Mouse (Mus musculus) retina, adult 2 months (tissue): ENCODE measurements around the gene Plin3.
A peak's percentile ranks its signal among the peaks of the same experiment; 100 is the strongest.

ENCODE experiments used
- DNase-seq: peaks from one replicate; pipeline ENCODE4 v3.0.0-alpha.2; 2012; ENCODE audit warnings: low read depth, low spot score

Gene Plin3

DNA sequence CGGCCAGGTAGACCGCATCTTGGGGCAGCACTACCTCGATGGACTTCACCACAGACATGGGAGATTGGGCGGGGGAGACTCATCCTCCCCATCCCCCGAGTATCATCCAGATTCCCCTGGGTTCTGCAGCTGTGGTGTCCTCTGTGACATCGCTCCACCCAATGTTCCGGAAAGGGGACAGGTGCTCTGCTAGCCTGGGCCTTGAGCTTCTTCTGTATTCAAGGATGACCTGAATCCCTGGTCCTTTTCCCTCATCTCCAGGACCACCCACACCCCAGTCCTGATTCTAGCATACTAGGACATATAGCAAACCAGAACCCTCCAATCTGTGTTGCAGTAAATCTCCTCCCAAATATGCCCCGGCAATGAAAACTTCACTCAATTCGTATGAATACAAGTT, 7.5 kb upstream of the Plin3 start, which contains the start of gene Arrdc5:
Gene Arrdc5, minus strand, starts transcription at position 101 of the 400 bp plus-strand sequence.
- no peak for DNase-seq

DNA sequence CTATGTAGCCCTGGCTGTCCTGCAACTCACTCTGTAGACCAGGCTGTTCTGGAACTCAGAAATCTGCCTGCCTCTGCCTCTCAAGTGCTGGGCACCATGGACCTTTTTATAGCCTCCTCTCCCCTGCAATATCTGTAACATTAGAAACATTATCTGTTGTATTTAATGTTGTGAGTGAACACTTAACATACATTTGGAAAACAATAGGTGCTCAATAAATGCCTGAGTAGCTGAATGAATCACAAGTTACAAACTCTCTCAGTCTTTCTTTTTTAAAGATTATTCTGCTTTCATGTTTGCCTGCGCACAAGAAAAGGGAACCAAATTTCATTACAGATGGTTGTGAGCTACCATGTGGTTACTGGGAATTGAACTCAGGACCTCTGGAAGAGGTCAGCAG, 5.6 kb upstream of the Plin3 start:
- DNase-seq = no peak

DNA sequence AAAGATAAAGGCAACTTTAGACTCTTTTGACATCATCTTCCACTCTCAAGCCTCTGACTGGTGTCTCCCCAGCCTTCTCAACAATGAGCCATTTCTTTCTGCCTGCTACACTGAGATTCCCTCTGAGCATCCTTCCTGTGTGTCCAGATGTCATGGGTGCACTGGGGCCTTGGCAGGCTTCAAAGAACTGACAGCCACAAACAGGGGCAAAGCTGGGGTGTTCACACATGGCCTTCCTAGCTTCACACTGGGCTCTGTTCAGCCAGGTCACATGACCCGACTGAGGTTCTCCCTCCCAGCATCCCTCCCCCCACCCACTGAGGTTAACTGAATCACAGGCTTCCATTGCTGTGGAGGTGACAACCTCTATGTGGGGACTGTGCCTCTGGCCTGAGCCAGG, 3.5 kb upstream of the Plin3 start:
- DNase-seq = no peak

DNA sequence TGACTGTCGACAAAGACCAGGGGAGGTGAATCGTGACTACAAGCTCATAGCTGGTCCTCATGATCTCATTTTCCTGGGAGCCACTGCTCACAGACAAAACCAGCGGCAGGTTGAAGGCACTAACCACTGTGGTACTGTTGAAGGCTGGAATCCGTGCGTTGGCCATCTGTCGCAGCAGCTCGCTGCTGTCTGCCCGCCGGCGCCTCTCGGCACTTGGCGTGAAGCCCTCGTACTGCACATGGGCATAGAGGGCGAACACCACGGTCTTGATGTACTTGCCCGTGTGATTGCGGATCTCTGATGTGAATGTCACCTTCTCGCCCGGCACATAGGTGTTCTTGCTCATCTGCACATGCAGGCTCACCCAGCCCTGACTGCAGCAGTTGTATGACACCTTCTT, 1.6 kb upstream of the Plin3 start:
- DNase-seq = no peak

DNA sequence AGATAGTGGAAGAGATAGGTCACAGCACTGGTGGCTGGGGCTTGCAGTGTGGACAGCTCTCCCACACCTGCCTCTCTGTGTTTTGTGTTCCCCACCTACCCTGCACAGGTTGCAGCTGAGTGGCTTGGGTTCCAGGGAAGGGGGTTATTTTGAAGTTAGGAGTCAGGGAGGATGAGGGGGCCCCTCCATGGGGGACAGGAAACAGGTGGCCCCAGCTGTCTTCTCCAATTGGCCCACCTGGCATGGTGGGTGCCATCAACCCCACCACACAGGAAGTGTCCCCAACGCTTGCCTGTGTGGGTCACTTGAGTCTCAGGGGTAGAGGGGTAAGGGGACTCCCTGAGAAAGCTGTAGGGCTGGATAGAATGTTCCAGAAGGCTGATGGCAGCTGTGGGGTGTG, 618 bp upstream of the Plin3 start:
- no peak for DNase-seq

DNA sequence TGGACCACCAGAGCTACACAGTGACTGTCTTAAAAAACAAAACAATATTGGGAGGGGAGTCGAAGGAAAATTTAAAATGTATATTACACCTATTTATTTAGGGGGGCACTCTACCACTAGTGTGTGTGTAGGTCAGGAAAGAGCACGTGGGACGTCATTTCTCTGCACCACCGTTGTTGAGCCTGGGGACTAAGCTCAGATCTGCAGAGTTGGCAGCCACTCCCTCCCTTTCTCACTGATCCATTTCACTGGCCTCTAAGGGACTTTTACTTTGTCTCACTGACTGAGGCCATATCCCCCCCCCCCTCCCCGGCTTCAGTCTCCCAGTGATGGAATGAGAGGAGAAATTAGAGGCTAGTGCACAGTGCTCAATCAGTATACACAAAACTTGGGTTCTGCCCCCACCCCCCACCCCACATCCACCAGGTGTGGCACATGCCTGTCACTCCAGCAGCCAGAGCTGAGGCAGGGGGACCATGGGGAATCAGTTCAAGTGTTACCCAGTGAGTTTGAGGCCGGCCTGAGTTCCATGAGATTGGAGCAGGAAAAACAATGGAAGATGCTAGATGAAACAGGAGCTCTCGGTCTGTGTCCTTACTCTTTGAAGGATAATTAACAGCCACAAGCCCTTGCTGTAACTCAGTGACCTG, 722 bp downstream of the Plin3 start:
- no peak for DNase-seq

DNA sequence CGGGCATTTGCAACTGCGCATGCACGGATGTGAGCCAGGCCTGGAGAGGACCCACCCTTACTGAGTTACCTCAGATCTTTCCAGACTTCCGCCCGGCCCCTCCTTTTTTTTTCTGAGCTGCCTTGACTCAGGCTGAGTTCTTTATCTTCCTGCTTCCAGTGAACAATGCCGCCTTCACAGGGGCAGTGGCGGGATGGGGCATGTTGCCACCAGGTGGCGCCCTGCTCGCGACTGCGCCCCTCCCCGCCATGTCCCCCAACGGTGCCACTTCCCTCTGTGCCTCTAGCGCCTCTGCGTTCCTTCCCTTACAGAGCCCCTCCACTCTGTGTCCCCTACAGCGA, 1.5 kb downstream of the Plin3 start:
- no peak for DNase-seq

DNA sequence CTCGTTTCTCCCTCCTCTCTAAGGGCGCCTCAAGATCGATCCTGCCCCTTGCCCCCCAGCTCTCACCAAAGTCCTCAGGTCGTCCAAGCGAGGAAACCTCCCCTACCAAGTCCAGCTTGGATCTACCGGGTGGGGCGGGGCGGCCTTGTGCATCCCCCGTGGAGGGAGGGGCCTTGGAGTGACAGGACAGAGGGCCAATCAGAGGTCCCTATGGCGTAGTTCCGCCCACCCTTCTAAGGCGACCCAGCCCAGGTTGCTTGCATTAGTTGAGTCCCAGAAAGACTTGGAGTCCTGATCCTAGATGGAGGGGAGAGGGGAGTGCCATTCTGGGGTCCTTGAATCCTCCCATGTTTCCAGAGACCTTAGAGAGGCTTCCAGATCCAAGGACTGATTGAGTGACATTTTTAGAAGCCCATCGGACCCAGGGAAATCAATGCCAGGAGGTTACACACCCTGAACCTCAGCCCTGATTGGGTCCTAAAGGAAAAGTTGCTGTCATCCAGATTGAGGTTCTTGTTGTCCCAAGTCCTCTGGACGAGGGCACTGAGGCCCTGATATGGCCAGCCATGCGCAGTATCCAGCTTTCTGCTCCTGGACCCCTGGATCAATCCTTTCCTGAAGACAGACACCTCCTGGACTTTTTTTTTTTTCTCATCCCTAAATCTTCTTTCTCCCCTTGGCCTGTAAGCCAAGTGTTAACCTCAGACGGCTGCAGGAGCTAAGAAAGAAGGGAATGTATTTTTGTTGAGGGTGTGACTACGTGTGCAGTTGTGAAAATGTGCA, 2.1 kb downstream of the Plin3 start:
- DNase-seq = no peak

DNA sequence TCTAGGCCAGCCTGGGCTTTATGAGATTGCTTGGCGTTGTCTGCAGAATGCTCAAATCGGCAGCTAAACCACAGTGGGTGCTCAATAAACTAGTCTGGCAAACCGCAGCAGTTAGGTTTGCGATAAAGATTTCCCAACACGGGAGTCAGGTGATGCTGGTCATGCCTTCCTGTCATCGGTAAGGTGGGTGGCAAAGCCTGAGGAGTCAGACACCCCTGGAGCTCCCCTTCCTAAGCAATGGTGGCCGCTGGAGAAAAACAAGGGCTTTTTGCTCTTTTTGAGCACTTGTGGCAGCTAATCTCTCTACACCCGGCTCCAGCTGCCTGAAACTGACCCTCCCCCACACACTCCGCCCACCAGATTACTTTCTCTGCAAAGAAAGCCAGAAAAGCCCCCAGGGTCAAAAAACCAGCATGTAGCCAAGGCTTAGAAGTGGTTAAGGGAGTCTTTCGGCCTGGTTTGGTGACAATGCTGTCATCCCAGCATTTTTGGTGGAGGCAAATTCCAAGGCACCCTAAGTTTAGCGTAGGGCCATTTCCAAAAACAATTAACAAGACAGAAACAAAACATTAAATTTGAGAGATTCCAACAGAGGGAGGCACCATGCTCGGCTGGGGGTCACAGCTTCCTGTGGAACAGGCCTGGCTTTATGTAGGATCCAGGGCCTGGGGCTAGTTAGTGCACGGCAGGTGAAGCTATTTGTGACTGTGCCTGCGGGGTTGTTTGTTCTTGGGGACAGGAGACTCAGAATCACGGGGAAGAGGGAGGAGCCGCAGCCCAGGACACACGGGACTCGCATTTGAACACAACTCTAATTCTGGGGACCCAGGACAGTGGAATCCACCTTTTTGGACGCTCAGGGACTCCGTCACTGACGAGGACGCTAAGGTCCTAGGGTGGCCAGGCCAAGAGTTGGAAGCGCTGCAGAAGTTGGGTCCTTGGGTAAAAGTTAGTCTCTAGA, 3.0 kb downstream of the Plin3 start:
- no peak for DNase-seq

DNA sequence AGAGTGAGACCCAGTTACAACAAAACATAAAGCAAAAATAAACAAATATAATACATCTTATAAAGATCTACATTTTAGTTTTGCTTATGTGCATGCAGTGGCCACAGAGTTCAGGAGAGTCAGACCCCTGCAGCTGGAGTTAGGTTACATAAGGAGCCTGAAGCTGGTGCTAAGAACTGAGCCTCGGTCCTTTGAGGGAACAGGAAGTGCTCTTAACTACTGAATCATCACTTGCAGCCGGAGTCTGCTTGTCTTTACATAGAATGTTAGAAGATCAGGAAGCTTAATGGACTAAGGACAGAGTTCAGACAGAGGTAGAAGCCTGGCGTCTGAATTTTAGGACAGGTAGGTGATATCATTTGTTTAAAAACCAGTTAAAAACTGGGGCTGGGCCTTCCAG, 3.8 kb downstream of the Plin3 start:
- no peak for DNase-seq

DNA sequence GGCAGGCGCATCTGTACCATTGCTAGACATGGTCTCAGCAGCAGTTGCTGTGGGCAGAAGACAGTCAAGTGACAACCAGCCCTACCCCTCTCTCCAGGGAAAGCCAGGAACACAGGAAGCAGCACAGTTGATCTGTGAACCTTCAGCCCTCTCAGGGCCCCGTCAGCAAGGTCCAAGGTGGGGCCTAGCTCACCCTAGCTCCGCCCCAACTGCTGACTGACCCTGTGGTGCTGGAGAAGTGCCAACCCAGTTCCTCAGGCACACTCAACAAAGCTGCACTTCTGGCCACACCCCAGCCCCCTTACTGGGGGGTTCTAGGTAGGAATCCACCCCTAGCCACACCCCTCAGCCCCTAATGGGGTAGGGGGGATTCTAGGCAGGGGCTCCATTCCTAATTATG, 4.8 kb downstream of the Plin3 start:
- DNase-seq = no peak

DNA sequence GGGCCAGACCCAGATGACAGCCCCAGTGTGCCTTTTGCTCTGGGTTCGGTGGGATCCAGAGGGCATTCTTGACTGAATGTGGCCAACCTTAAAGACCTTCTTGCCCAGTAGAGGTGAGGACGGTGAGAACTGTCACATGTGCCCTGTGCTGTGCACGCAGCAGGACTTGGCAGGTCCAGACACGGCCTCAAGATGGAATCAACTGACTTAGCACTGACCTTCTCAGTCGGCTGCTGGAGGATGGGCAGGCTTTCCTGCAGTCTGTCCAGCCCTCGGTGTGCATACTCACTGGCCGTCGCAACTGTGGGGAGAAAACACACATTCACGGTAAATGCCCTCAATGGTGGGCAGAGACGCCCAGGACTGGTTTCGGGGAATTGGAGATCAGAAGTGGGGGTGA, 6.7 kb downstream of the Plin3 start:
- no peak for DNase-seq

DNA sequence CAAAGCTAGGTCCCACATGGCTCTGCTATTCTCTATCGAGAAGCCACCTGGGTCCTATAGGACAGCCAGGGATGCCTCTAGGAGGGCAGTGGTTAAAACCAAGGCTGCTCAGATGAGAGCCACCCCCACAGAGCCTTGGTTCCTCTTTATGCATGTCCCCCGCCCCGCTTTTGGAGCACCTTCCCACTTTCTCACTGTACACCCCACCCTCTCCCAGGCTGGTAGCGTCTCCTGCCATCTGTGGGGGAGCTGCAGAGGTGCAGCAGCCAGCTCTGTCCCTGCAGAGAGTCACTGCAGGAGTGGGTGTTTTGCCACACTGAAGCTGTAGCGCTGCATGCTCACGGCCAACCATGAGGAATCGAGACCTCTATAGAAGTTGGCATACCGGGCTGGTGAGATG, 9.4 kb downstream of the Plin3 start:
- no peak for DNase-seq

DNA sequence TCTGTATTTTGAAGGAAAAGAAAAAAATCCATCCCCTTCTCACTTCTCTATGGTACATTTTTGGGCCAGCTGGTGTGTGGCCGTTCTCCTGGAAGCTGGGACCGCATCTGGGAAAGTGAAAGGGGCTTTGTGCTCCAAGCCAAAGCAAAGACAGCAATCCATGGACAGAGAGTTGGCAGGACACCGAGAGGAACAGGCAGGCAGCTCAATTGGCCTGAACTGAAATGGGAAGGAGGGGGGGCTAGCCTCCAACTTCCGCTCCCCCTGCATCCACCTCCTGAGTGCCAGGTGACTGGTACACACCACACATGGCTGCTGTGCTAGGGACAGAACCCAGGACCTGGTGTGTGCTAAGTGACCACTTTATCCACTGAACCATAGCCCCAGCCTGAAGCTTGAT, 9.9 kb downstream of the Plin3 start:
- DNase-seq = no peak

DNA sequence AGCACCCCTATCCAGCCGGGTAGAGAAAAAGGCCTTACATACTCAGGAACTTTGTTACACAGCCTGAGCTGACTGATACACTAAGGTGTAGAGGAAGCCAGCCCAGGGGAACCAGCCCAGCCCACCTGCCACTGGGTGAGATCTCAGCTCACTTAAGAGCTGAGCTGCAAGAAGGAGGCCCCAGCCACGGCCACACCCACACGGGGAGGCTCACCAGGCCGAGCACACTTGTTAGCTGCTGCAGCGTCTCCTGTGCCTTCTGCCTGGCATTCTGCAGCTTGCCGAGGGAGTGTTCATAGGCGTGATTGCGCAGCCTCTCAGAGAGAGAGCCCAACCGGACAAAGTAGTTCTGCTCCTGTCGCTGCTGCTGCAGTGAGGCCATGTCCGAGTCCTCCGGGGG, 11.5 kb downstream of the Plin3 start:
- DNase-seq = no peak

DNA sequence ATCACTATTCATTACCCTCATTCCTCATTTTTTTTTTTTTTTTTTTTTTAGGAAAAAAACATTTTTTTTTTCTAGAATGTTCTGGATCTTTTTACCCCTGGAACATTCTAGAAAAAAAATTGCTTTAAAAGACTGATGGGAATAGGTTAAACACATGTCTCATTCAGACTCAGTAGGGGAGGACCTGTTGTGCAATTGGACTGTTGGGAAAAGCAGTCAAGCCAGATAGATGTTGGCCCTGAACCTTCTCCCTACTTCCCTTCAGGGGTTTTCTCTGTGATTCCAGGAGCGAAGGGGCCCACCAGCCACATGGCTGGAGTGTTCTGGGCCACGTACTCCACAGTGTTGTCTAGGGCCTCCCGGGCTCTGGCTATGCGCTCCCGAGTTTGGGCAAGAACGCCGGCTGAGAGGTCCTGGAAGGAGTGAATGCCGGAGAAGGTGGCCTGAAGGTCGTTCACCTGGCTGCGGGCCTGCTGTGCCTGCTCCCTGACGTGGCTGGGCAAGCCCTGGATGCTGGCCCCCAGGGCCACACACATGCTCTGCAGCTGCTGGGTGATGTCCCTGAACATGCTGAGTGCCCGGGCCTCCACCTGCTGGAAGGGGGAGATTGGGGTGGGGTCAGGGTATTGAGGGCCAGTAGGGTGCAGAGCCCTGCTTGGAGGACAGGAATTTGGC, 13.1 kb downstream of the Plin3 start:
- no peak for DNase-seq

DNA sequence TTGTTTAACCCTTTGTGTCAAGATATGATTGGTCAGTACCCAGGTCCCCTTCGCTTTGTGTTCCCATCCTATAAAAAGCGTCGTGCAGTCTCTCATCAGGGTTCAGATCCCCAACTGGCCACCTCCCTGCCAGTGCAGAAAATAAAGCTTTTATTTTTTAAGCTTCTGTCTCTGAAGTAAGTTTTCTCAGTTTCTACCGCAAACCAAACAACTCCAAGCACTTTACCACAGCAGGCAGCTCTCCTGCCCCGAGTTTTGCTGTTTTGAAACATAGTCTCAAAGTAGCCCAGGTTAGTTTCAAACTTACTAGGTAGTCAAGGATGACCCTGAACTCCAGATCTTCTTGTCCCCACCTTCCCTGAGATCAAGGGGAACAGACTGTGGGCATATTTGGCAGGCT, 14.3 kb downstream of the Plin3 start:
- DNase-seq = no peak

DNA sequence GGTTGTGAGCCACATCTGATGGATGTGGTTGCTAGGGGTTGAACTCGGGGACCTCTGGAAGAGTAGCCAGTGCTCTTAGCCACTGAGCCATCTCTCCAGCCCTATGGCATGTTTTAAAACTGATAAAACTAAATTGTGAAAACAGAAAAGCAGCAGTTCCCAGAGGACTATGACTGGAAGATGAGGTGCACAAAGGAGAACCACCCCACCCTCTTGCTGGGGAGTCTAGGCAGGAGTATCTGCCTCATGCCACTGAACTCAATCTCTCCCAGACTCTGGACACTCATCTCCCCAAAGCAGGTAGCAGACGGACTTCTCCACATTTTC, 15.1 kb downstream of the Plin3 start:
- DNase-seq = no peak

DNA sequence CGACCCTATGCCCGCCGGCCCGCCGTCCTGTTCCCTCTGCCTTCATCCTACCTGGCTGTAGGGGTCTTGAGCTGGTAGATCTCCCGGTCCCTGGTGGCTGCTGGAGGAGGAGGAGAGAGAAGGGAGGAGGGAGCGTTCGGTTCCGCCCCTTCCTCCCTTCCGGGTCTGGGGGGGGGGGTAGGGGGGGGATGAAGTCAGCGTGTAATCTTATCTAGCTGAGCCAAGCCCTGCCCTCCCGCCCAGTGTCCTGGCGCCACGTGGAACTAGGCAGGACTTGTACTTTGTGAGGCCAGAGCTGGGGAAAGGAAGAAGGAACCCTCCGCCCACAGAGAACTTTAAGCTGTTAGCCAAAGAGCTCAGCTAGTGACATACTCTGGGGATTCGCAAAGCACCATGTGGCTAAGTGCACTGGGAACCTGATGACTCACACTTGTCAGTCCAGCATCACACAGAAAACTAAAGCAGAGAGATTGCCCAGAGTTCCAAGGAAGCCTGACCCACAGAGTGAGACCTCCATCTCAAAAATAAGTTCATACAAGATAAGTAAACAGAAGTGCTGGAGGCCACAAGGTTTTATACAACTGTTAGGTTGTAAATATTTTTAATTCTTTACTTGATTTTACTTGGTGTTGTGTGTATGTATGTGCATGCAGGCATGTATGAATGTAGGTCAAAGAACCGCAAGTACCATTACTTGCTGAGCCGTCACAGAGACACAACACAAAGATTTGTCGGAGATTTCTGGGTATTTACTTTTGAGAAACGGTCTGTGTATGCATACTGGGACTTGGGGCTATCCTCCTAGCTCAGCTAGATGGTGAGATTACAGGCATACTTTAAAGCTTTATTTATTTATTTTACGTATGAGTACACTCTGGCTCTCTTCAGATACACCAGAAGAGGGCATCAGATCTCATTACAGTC, 15.8 kb downstream of the Plin3 start, which contains the start of gene Ticam1:
Gene Ticam1, minus strand, starts transcription at position 144 of the 924 bp plus-strand sequence.
- DNase-seq = peak; percentile 81

DNA sequence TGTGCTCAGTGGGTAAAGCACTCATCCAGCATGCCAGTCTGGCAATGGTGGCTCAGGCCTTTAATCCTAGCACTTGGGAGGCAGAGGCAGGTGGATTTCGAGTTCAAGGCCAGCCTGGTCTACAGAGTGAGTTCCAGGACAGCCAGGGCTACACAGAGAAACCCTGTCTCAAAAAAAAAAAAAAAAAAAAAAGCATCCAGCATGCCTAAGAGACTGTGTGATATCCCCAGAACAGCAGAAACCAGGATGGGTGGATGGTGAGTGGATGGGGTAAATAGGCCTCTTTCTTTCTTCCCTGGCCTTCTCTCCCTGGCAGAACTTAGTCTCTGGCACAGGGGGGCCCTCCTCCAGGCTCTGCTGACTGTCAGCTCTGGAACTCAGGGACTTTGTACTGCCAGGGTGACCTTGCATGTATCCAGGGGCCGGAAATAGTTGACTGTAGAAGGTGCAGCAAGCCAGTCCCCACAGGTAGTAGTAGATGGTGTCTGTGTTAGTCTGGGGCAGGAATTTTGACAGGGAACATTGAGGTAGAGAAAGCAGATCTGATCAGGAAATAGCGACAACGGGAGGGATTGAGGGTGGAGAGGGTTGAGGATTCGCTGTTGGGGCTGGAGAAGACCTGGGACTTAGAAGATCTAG, 16.7 kb downstream of the Plin3 start:
- DNase-seq = no peak
